Mouse (Mus musculus) forebrain, embryonic 13.5 days (tissue): ENCODE data around the gene Gm30302. TPM values are rescaled to one million over a fixed set of nuclear protein-coding genes. Genes with fewer than 3 reads are reported as not detected.

Experiments
- ATAC-seq: fragments of 200-750 bp; cut with Nextera tagmentation; 2 replicates; pipeline ENCODE4 v1.8.0; 2017
- H3K27ac ChIP-seq: fragments of 300-500 bp; sonication (generic); 2 replicates; pipeline ENCODE4 v1.5.1; 2015; ENCODE audit warnings: inconsistent platforms, mild to moderate bottlenecking, moderate library complexity
- H3K27me3 ChIP-seq: fragments of 300-500 bp; sonication (generic); 2 replicates; pipeline ENCODE4 v1.6.1; 2015; ENCODE audit warnings: mild to moderate bottlenecking, inconsistent platforms
- H3K36me3 ChIP-seq: fragments of 300-500 bp; sonication (generic); 2 replicates; pipeline ENCODE4 v1.6.1; 2015; ENCODE audit warnings: mild to moderate bottlenecking, inconsistent platforms; ENCODE audit not compliant: poor library complexity, severe bottlenecking
- H3K4me1 ChIP-seq: fragments of 300-500 bp; sonication (generic); 2 replicates; pipeline ENCODE4 v1.6.1; 2015; ENCODE audit warnings: inconsistent platforms
- H3K4me2 ChIP-seq: fragments of 300-500 bp; sonication (generic); 2 replicates; pipeline ENCODE4 v1.6.1; 2015; ENCODE audit warnings: inconsistent platforms, mild to moderate bottlenecking, moderate library complexity
- H3K4me3 ChIP-seq: fragments of 300-500 bp; sonication (generic); 2 replicates; pipeline ENCODE4 v1.5.1; 2015; ENCODE audit warnings: mild to moderate bottlenecking, inconsistent platforms
- H3K9ac ChIP-seq: fragments of 300-500 bp; sonication (generic); 2 replicates; pipeline ENCODE4 v1.6.1; 2015; ENCODE audit warnings: mild to moderate bottlenecking, inconsistent platforms
- H3K9me3 ChIP-seq: fragments of 300-500 bp; sonication (generic); replicated peaks from 2 replicates; pipeline ENCODE4 v1.6.1; 2016; ENCODE audit warnings: inconsistent platforms
- WGBS: fragments of 180-500 bp; shearing (Covaris S2); methylation state at CpG from one replicate; pipeline ENCODE4 v1.1.7; 2015; 5-methylcytosine and 5-hydroxymethylcytosine counted together
- polyA plus RNA-seq: library from polyadenylated mRNA; unstranded; fragments of >200 nt; fragmentation: Nextera tagmentation; extraction: Ambion mirVana; gene quantifications from 2 replicates; pipeline ENCODE4 v1.2.1, GENCODE M21; 2015

Gm30302 gene
- not detected in 2 replicates for polyA plus RNA-seq

GRCm38 (mm10) chr13:49798901-49799300 lies at the start of gene Gm30302:
Gene Gm30302, minus strand, starts transcription at chr13:49799001.
- Histone ChIP-seq H3K9me3 (peaks cover 3% of the 10 kb centered on the region; the same call in 1 of the 2 replicates), H3K27ac (no peak within 1 kb of the TSS), H3K27me3 (no peaks in the 10 kb centered on the region), H3K9ac (no peak within 1 kb of the TSS), H3K4me2 (no peak within 1 kb of the TSS), H3K36me3 (no peaks in the 10 kb centered on the region), H3K4me1 (no peaks in the 10 kb centered on the region), H3K4me3 (no peak within 1 kb of the TSS)
- 94% methylated on average over 1 of the region's 1 CpGs for WGBS
- ATAC-seq: no peak

GRCm38 (mm10) chr13:49846751-49847150 lies 48.0 kb upstream of the Gm30302 start:
- Histone ChIP-seq H3K27me3 (no peaks in the 10 kb centered on the region), H3K4me2 (no peak overlapping the region), H3K9me3 (peaks cover 15% of the 10 kb centered on the region), H3K9ac (no peak overlapping the region), H3K36me3 (no peaks in the 10 kb centered on the region), H3K4me1 (no peaks in the 10 kb centered on the region), H3K27ac (no peak overlapping the region), H3K4me3 (no peak overlapping the region)
- WGBS: 85% methylated on average over 3 of the region's 3 CpGs
- ATAC-seq: no peak

GRCm38 (mm10) chr13:49846141-49846540 lies 47.3 kb upstream of the Gm30302 start:
- H3K4me1 ChIP-seq: no peaks in the 10 kb centered on the region
- no peaks in the 10 kb centered on the region for H3K36me3 ChIP-seq
- H3K9ac ChIP-seq: no peak overlapping the region
- peaks cover 21% of the 10 kb centered on the region for H3K9me3 ChIP-seq
- H3K4me3 ChIP-seq: no peak overlapping the region
- no peak overlapping the region for H3K27ac ChIP-seq
- ATAC-seq: no peak
- no peaks in the 10 kb centered on the region for H3K27me3 ChIP-seq
- H3K4me2 ChIP-seq: no peak overlapping the region
- WGBS: 81% methylated on average over 3 of the region's 3 CpGs

GRCm38 (mm10) chr13:49845663-49846062 lies 46.9 kb upstream of the Gm30302 start:
- 97% methylated on average over 3 of the region's 3 CpGs for WGBS
- no peaks in the 10 kb centered on the region for H3K4me1 ChIP-seq
- H3K9me3 ChIP-seq: peaks cover 24% of the 10 kb centered on the region
- ATAC-seq: no peak
- H3K36me3 ChIP-seq: no peaks in the 10 kb centered on the region
- H3K27me3 ChIP-seq: no peaks in the 10 kb centered on the region
- H3K4me3 ChIP-seq: no peak overlapping the region
- no peak overlapping the region for H3K4me2 ChIP-seq
- no peak overlapping the region for H3K27ac ChIP-seq
- no peak overlapping the region for H3K9ac ChIP-seq

GRCm38 (mm10) chr13:49844071-49844470 lies 45.3 kb upstream of the Gm30302 start:
- Histone ChIP-seq H3K9me3 (peaks cover 24% of the 10 kb centered on the region), H3K4me2 (no peak overlapping the region), H3K27me3 (no peaks in the 10 kb centered on the region), H3K4me3 (no peak overlapping the region), H3K36me3 (no peaks in the 10 kb centered on the region), H3K9ac (no peak overlapping the region), H3K27ac (no peak overlapping the region), H3K4me1 (no peaks in the 10 kb centered on the region)
- 79% methylated on average over 5 of the region's 5 CpGs for WGBS
- no peak for ATAC-seq

- H3K9ac ChIP-seq: no peak overlapping the region
- H3K4me3 ChIP-seq: no peak overlapping the region
- H3K36me3 ChIP-seq: no peaks in the 10 kb centered on the region
- H3K4me2 ChIP-seq: no peak overlapping the region
- no peaks in the 10 kb centered on the region for H3K27me3 ChIP-seq
- no peak for ATAC-seq
- H3K27ac ChIP-seq: no peak overlapping the region
- peaks cover 19% of the 10 kb centered on the region for H3K9me3 ChIP-seq
- no peaks in the 10 kb centered on the region for H3K4me1 ChIP-seq
Observed at GRCm38 (mm10) chr13:49841186-49841585, 42.4 kb upstream of the Gm30302 start.

GRCm38 (mm10) chr13:49830355-49830754 lies 31.6 kb upstream of the Gm30302 start:
- Histone ChIP-seq H3K4me3 (no peak overlapping the region), H3K27me3 (no peaks in the 10 kb centered on the region), H3K4me1 (no peaks in the 10 kb centered on the region), H3K27ac (no peak overlapping the region), H3K4me2 (no peak overlapping the region), H3K9ac (no peak overlapping the region), H3K36me3 (no peaks in the 10 kb centered on the region), H3K9me3 (0 out of 2 replicates have a peak, but pooled peaks cover 6% of the 10 kb centered on the region)
- 78% methylated on average over 3 of the region's 3 CpGs for WGBS
- ATAC-seq: no peak

- Histone ChIP-seq H3K4me2 (no peak overlapping the region), H3K27ac (no peak overlapping the region), H3K4me1 (no peaks in the 10 kb centered on the region), H3K9ac (no peak overlapping the region), H3K27me3 (no peaks in the 10 kb centered on the region), H3K9me3 (0 out of 2 replicates have a peak, but pooled peaks cover 3% of the 10 kb centered on the region), H3K36me3 (no peaks in the 10 kb centered on the region), H3K4me3 (no peak overlapping the region)
- 88% methylated on average over 4 of the region's 4 CpGs for WGBS
- no peak for ATAC-seq
Observed at GRCm38 (mm10) chr13:49825300-49825699, 26.5 kb upstream of the Gm30302 start.

GRCm38 (mm10) chr13:49814958-49815357 lies 16.2 kb upstream of the Gm30302 start:
- Histone ChIP-seq H3K4me3 (no peak overlapping the region), H3K36me3 (no peaks in the 10 kb centered on the region), H3K4me1 (no peaks in the 10 kb centered on the region), H3K27ac (no peak overlapping the region), H3K4me2 (no peak overlapping the region), H3K9ac (no peak overlapping the region), H3K9me3 (peaks cover 21% of the 10 kb centered on the region; the same call in 1 of the 2 replicates), H3K27me3 (no peaks in the 10 kb centered on the region)
- ATAC-seq: no peak
- WGBS: 89% methylated on average over 3 of the region's 3 CpGs

GRCm38 (mm10) chr13:49814420-49814819 lies 15.6 kb upstream of the Gm30302 start:
- Histone ChIP-seq H3K4me2 (no peak overlapping the region), H3K4me3 (no peak overlapping the region), H3K27me3 (no peaks in the 10 kb centered on the region), H3K4me1 (no peaks in the 10 kb centered on the region), H3K36me3 (no peaks in the 10 kb centered on the region), H3K9ac (no peak overlapping the region), H3K9me3 (peaks cover 21% of the 10 kb centered on the region; the same call in 1 of the 2 replicates), H3K27ac (no peak overlapping the region)
- no peak for ATAC-seq
- WGBS: 89% methylated on average over 4 of the region's 4 CpGs

GRCm38 (mm10) chr13:49807146-49807545 lies 8.3 kb upstream of the Gm30302 start:
- Histone ChIP-seq H3K4me2 (no peak overlapping the region), H3K9ac (no peak overlapping the region), H3K27ac (no peak overlapping the region), H3K9me3 (no peaks in the 10 kb centered on the region; the same call in 1 of the 2 replicates), H3K27me3 (no peaks in the 10 kb centered on the region), H3K4me3 (no peak overlapping the region), H3K36me3 (no peaks in the 10 kb centered on the region), H3K4me1 (no peaks in the 10 kb centered on the region)
- ATAC-seq: no peak
- WGBS: 68% methylated on average over 1 of the region's 1 CpGs

GRCm38 (mm10) chr13:49788563-49789393 lies 10.0 kb downstream of the Gm30302 start:
- WGBS: 73% methylated on average over 5 of the region's 5 CpGs
- ATAC-seq: no peak
- no peaks in the 10 kb centered on the region for H3K27me3 ChIP-seq

More at GRCm38 (mm10) chr13:49788563-49789393, 10.0 kb downstream of the Gm30302 start:
- Histone ChIP-seq H3K4me1 (no peaks in the 10 kb centered on the region), H3K9ac (no peak overlapping the region), H3K9me3 (no peaks in the 10 kb centered on the region; the same call in 1 of the 2 replicates), H3K4me2 (no peak overlapping the region), H3K27ac (no peak overlapping the region), H3K36me3 (no peaks in the 10 kb centered on the region), H3K4me3 (no peak overlapping the region)
